Mouse (Mus musculus) limb, embryonic 15.5 days (tissue): ENCODE measurements at regions not wholly inside any gene's neighbourhood (a gene's known extent, or its start where the extent isn't known, plus 50 kb on each side); places are given as distances from the start of the nearest gene placed in this dataset.

Source experiments
- ATAC-seq: fragments of 200-750 bp; cut with Nextera tagmentation; 2 replicates; pipeline ENCODE4 v1.8.0; 2017; ENCODE audit warnings: low read depth, moderate TSS enrichment; ENCODE audit not compliant: insufficient number of reproducible peaks, low FRiP score, low TSS enrichment
- H3K27ac ChIP-seq: fragments of 300-500 bp; sonication (generic); 2 replicates; pipeline ENCODE4 v1.5.1; 2015; ENCODE audit warnings: moderate library complexity, mild to moderate bottlenecking, inconsistent platforms
- H3K27me3 ChIP-seq: fragments of 300-500 bp; sonication (generic); 2 replicates; pipeline ENCODE4 v1.6.1; 2015; ENCODE audit warnings: inconsistent platforms
- H3K36me3 ChIP-seq: fragments of 300-500 bp; sonication (generic); 2 replicates; pipeline ENCODE4 v1.6.1; 2015; ENCODE audit warnings: inconsistent platforms
- H3K4me1 ChIP-seq: fragments of 300-500 bp; sonication (generic); 2 replicates; pipeline ENCODE4 v1.6.1; 2015; ENCODE audit warnings: inconsistent platforms
- H3K4me2 ChIP-seq: fragments of 300-500 bp; sonication (generic); 2 replicates; pipeline ENCODE4 v1.6.1; 2015; ENCODE audit warnings: mild to moderate bottlenecking, inconsistent platforms
- H3K4me3 ChIP-seq: fragments of 300-500 bp; sonication (generic); 2 replicates; pipeline ENCODE4 v1.5.1; 2015; ENCODE audit warnings: mild to moderate bottlenecking, inconsistent platforms
- H3K9ac ChIP-seq: fragments of 300-500 bp; sonication (generic); 2 replicates; pipeline ENCODE4 v1.6.1; 2015; ENCODE audit warnings: inconsistent platforms
- H3K9me3 ChIP-seq: fragments of 300-500 bp; sonication (generic); 2 replicates; pipeline ENCODE4 v1.6.1; 2016; ENCODE audit warnings: inconsistent platforms
- WGBS: fragments of 180-500 bp; shearing (Covaris S2); methylation state at CpG from one replicate; pipeline ENCODE4 v1.1.7; 2015; 5-methylcytosine and 5-hydroxymethylcytosine counted together

GRCm38 (mm10) chr9:14160207-14160606 lies 114.7 kb upstream of the Sesn3 start:
- ATAC-seq, result no peak
- no peak overlapping the region for H3K9ac ChIP-seq
- H3K36me3 ChIP-seq, result no peaks in the 10 kb centered on the region
- WGBS, result 94% methylated on average over 1 of the region's 1 CpGs
- H3K27me3 ChIP-seq, result no peaks in the 10 kb centered on the region
- H3K4me3 ChIP-seq, result no peak overlapping the region
- H3K9me3 ChIP-seq, result no peaks in the 10 kb centered on the region
- no peak overlapping the region for H3K4me2 ChIP-seq
- peaks cover 9% of the 10 kb centered on the region; the same call in 1 of the 2 replicates for H3K4me1 ChIP-seq
- H3K27ac ChIP-seq, result no peak overlapping the region

GRCm38 (mm10) chr9:14171589-14172240 lies 103.2 kb upstream of the Sesn3 start:
- no peak overlapping the region for H3K4me3 ChIP-seq
- no peak overlapping the region for H3K27ac ChIP-seq
- ATAC-seq, result no peak
- WGBS, result 38% methylated on average over 2 of the region's 2 CpGs
- H3K9me3 ChIP-seq, result no peaks in the 10 kb centered on the region
- H3K4me2 ChIP-seq, result no peak overlapping the region
- no peaks in the 10 kb centered on the region for H3K36me3 ChIP-seq
- H3K9ac ChIP-seq, result no peak overlapping the region
- no peaks in the 10 kb centered on the region for H3K27me3 ChIP-seq
- peaks cover 41% of the 10 kb centered on the region for H3K4me1 ChIP-seq

- Histone ChIP-seq H3K27me3 (no peaks in the 10 kb centered on the region), H3K36me3 (no peaks in the 10 kb centered on the region), H3K9me3 (no peaks in the 10 kb centered on the region), H3K4me3 (peak overlapping the region; percentile 17), H3K4me1 (peaks cover 46% of the 10 kb centered on the region), H3K9ac (no peak overlapping the region), H3K27ac (peak overlapping the region; percentile 93), H3K4me2 (peak overlapping the region; percentile 40)
- ATAC-seq, result peak; percentile 93
- 9% methylated on average over 11 of the region's 11 CpGs for WGBS
These were observed 101.1 kb upstream of the Sesn3 start for GRCm38 (mm10) chr9:14173631-14174323.

- Histone ChIP-seq H3K9me3 (no peaks in the 10 kb centered on the region), H3K4me3 (no peak overlapping the region), H3K9ac (no peak overlapping the region), H3K27me3 (no peaks in the 10 kb centered on the region), H3K4me1 (peaks cover 46% of the 10 kb centered on the region), H3K4me2 (peak overlapping the region; percentile 26; the same call in 1 of the 2 replicates), H3K36me3 (no peaks in the 10 kb centered on the region), H3K27ac (peak overlapping the region; percentile 93)
- 56% methylated on average over 3 of the region's 3 CpGs for WGBS
- ATAC-seq, result peak; percentile 66; the same call in 1 of the 2 replicates
These were observed 100.4 kb upstream of the Sesn3 start for GRCm38 (mm10) chr9:14174324-14175040.

- H3K4me1 ChIP-seq, result peaks cover 46% of the 10 kb centered on the region
- ATAC-seq, result no peak
- WGBS, result 6% methylated on average over 11 of the region's 11 CpGs
These were observed 99.6 kb upstream of the Sesn3 start for GRCm38 (mm10) chr9:14175041-14175881.

GRCm38 (mm10) chr9:14179777-14180176 lies 95.1 kb upstream of the Sesn3 start:
- WGBS, result 52% methylated on average over 1 of the region's 1 CpGs
- Histone ChIP-seq H3K4me3 (no peak overlapping the region), H3K4me2 (no peak overlapping the region), H3K9ac (no peak overlapping the region), H3K27me3 (no peaks in the 10 kb centered on the region), H3K36me3 (no peaks in the 10 kb centered on the region), H3K27ac (no peak overlapping the region), H3K4me1 (peaks cover 32% of the 10 kb centered on the region), H3K9me3 (no peaks in the 10 kb centered on the region)
- ATAC-seq, result no peak

More at GRCm38 (mm10) chr9:14175041-14175881, 99.6 kb upstream of the Sesn3 start:
- H3K4me3 ChIP-seq, result no peak overlapping the region
- H3K9ac ChIP-seq, result no peak overlapping the region
- peak overlapping the region; percentile 26 for H3K4me2 ChIP-seq
- H3K27me3 ChIP-seq, result no peaks in the 10 kb centered on the region
- H3K9me3 ChIP-seq, result no peaks in the 10 kb centered on the region
- H3K36me3 ChIP-seq, result no peaks in the 10 kb centered on the region
- peak overlapping the region; percentile 93 for H3K27ac ChIP-seq

- no peaks in the 10 kb centered on the region for H3K27me3 ChIP-seq
- no peak overlapping the region for H3K4me3 ChIP-seq
- no peaks in the 10 kb centered on the region for H3K9me3 ChIP-seq
- 84% methylated on average over 4 of the region's 4 CpGs for WGBS
- H3K27ac ChIP-seq, result no peak overlapping the region
- no peak overlapping the region for H3K4me2 ChIP-seq
- peaks cover 9% of the 10 kb centered on the region for H3K4me1 ChIP-seq
- no peak for ATAC-seq
- no peak overlapping the region for H3K9ac ChIP-seq
- H3K36me3 ChIP-seq, result no peaks in the 10 kb centered on the region
These were observed 90.6 kb upstream of the Sesn3 start for GRCm38 (mm10) chr9:14184261-14184660.

GRCm38 (mm10) chr9:14185681-14186080 lies 89.2 kb upstream of the Sesn3 start:
- ATAC-seq, result no peak

GRCm38 (mm10) chr9:14187753-14188152 lies 87.1 kb upstream of the Sesn3 start:
- Histone ChIP-seq H3K9ac (no peak overlapping the region), H3K4me3 (no peak overlapping the region), H3K27ac (no peak overlapping the region), H3K36me3 (no peaks in the 10 kb centered on the region), H3K4me1 (peaks cover 10% of the 10 kb centered on the region), H3K4me2 (no peak overlapping the region), H3K9me3 (no peaks in the 10 kb centered on the region), H3K27me3 (no peaks in the 10 kb centered on the region)
- no peak for ATAC-seq
- 92% methylated on average over 1 of the region's 1 CpGs for WGBS

More at GRCm38 (mm10) chr9:14185681-14186080, 89.2 kb upstream of the Sesn3 start:
- Histone ChIP-seq H3K4me1 (peaks cover 9% of the 10 kb centered on the region), H3K9me3 (no peaks in the 10 kb centered on the region), H3K4me3 (no peak overlapping the region), H3K4me2 (no peak overlapping the region), H3K27ac (no peak overlapping the region), H3K36me3 (no peaks in the 10 kb centered on the region), H3K9ac (no peak overlapping the region), H3K27me3 (no peaks in the 10 kb centered on the region)
- 73% methylated on average over 2 of the region's 2 CpGs for WGBS

- no peak for ATAC-seq
- WGBS, result 70% methylated on average over 2 of the region's 2 CpGs
These were observed 86.4 kb upstream of the Sesn3 start for GRCm38 (mm10) chr9:14188504-14188903.

GRCm38 (mm10) chr9:14190660-14191059 lies 84.2 kb upstream of the Sesn3 start:
- Histone ChIP-seq H3K27me3 (no peaks in the 10 kb centered on the region), H3K4me2 (no peak overlapping the region), H3K4me3 (no peak overlapping the region), H3K9me3 (no peaks in the 10 kb centered on the region), H3K9ac (no peak overlapping the region), H3K36me3 (no peaks in the 10 kb centered on the region), H3K4me1 (peaks cover 10% of the 10 kb centered on the region; the same call in 1 of the 2 replicates), H3K27ac (no peak overlapping the region)
- 81% methylated on average over 9 of the region's 9 CpGs for WGBS
- no peak for ATAC-seq

More at GRCm38 (mm10) chr9:14188504-14188903, 86.4 kb upstream of the Sesn3 start:
- H3K27ac ChIP-seq, result no peak overlapping the region
- H3K4me2 ChIP-seq, result no peak overlapping the region
- H3K9ac ChIP-seq, result no peak overlapping the region
- H3K36me3 ChIP-seq, result no peaks in the 10 kb centered on the region
- H3K4me1 ChIP-seq, result peaks cover 10% of the 10 kb centered on the region; the same call in 1 of the 2 replicates
- no peak overlapping the region for H3K4me3 ChIP-seq
- H3K9me3 ChIP-seq, result no peaks in the 10 kb centered on the region
- H3K27me3 ChIP-seq, result no peaks in the 10 kb centered on the region
